Mouse (Mus musculus): ENCODE measurements around the gene Mdm2. TPM values are rescaled to one million over a fixed set of nuclear protein-coding genes. Genes with fewer than 3 reads are reported as not detected.

The Mdm2 gene
- polyA plus RNA-seq, 1 experiment: 41.8 TPM

- Histone ChIP-seq H3K27me3 (replicated peaks) (peaks cover 10% of the 10 kb centered on the region), H3K9me3 (no peaks in the 10 kb centered on the region), H3K36me3 (replicated peaks; ENCODE audit: low read length) (no peaks in the 10 kb centered on the region), H3K4me3 (replicated peaks) (no peak overlapping the region), H3K4me1 (no peaks in the 10 kb centered on the region)
- TF ChIP-seq GATA1 (IDR thresholded peaks at IDR 0.05; ENCODE audit: borderline replicate concordance, low read length) (no peak), FLI1 (IDR thresholded peaks at IDR 0.05; ENCODE audit: low read length) (no peak)
These were observed 63.9 kb downstream of the Mdm2 start for GRCm38 (mm10) chr10:117646482-117647157.

- Histone ChIP-seq H3K9me3 (no peaks in the 10 kb centered on the region), H3K4me3 (replicated peaks) (no peak overlapping the region), H3K4me1 (no peaks in the 10 kb centered on the region; the same call in 1 of the 2 replicates), H3K36me3 (replicated peaks; ENCODE audit: low read length) (no peaks in the 10 kb centered on the region), H3K27me3 (replicated peaks) (peaks cover 13% of the 10 kb centered on the region)
- TF ChIP-seq FLI1 (IDR thresholded peaks at IDR 0.05; ENCODE audit: low read length) (no peak), GATA1 (IDR thresholded peaks at IDR 0.05; ENCODE audit: borderline replicate concordance, low read length) (no peak)
These were observed 65.0 kb downstream of the Mdm2 start for GRCm38 (mm10) chr10:117645487-117645964.

- TF ChIP-seq GATA1 (IDR thresholded peaks at IDR 0.05; ENCODE audit: borderline replicate concordance, low read length): no peak
- TF ChIP-seq FLI1 (IDR thresholded peaks at IDR 0.05; ENCODE audit: low read length): no peak
- Histone ChIP-seq H3K9me3 (no peaks in the 10 kb centered on the region), H3K4me1 (peaks cover 6% of the 10 kb centered on the region), H3K27me3 (replicated peaks) (peaks cover 16% of the 10 kb centered on the region), H3K4me3 (replicated peaks) (no peak overlapping the region), H3K36me3 (replicated peaks; ENCODE audit: low read length) (no peaks in the 10 kb centered on the region)
These were observed 65.7 kb downstream of the Mdm2 start for GRCm38 (mm10) chr10:117644828-117645227.

- Histone ChIP-seq H3K4me3 (replicated peaks) (no peak overlapping the region), H3K9me3 (no peaks in the 10 kb centered on the region), H3K27me3 (replicated peaks) (peaks cover 16% of the 10 kb centered on the region), H3K4me1 (peaks cover 10% of the 10 kb centered on the region), H3K36me3 (replicated peaks; ENCODE audit: low read length) (no peaks in the 10 kb centered on the region)
- TF ChIP-seq FLI1 (IDR thresholded peaks at IDR 0.05; ENCODE audit: low read length) (no peak), GATA1 (IDR thresholded peaks at IDR 0.05; ENCODE audit: borderline replicate concordance, low read length) (no peak)
These were observed 66.2 kb downstream of the Mdm2 start for GRCm38 (mm10) chr10:117644429-117644748.

GRCm38 (mm10) chr10:117643711-117644428 is 66.7 kb downstream of the Mdm2 start:
- TF ChIP-seq FLI1 (IDR thresholded peaks at IDR 0.05; ENCODE audit: low read length): no peak
- TF ChIP-seq GATA1 (IDR thresholded peaks at IDR 0.05; ENCODE audit: borderline replicate concordance, low read length): no peak
- peaks cover 16% of the 10 kb centered on the region for H3K27me3 ChIP-seq (replicated peaks)
- H3K4me1 ChIP-seq: peaks cover 11% of the 10 kb centered on the region
- H3K36me3 ChIP-seq (replicated peaks; ENCODE audit: low read length): no peaks in the 10 kb centered on the region
- no peak overlapping the region for H3K4me3 ChIP-seq (replicated peaks)
- no peaks in the 10 kb centered on the region for H3K9me3 ChIP-seq

GRCm38 (mm10) chr10:117643302-117643701 is 67.3 kb downstream of the Mdm2 start:
- Histone ChIP-seq H3K4me3 (replicated peaks) (no peak overlapping the region), H3K36me3 (replicated peaks; ENCODE audit: low read length) (no peaks in the 10 kb centered on the region), H3K4me1 (peaks cover 11% of the 10 kb centered on the region), H3K9me3 (no peaks in the 10 kb centered on the region), H3K27me3 (replicated peaks) (peaks cover 16% of the 10 kb centered on the region)
- TF ChIP-seq GATA1 (IDR thresholded peaks at IDR 0.05; ENCODE audit: borderline replicate concordance, low read length) (no peak), FLI1 (IDR thresholded peaks at IDR 0.05; ENCODE audit: low read length) (no peak)

GRCm38 (mm10) chr10:117642491-117643262 is 67.9 kb downstream of the Mdm2 start:
- H3K9me3 ChIP-seq: no peaks in the 10 kb centered on the region
- peaks cover 16% of the 10 kb centered on the region for H3K27me3 ChIP-seq (replicated peaks)
- no peak overlapping the region for H3K4me3 ChIP-seq (replicated peaks)
- TF ChIP-seq GATA1 (IDR thresholded peaks at IDR 0.05; ENCODE audit: borderline replicate concordance, low read length) (no peak), FLI1 (IDR thresholded peaks at IDR 0.05; ENCODE audit: low read length) (no peak)
- peaks cover 11% of the 10 kb centered on the region for H3K4me1 ChIP-seq
- H3K36me3 ChIP-seq (replicated peaks; ENCODE audit: low read length): no peaks in the 10 kb centered on the region

- Histone ChIP-seq H3K27me3 (replicated peaks) (peaks cover 15% of the 10 kb centered on the region), H3K36me3 (replicated peaks; ENCODE audit: low read length) (no peaks in the 10 kb centered on the region), H3K4me1 (peaks cover 11% of the 10 kb centered on the region), H3K4me3 (replicated peaks) (no peak overlapping the region), H3K9me3 (peaks cover 2% of the 10 kb centered on the region)
- TF ChIP-seq FLI1 (IDR thresholded peaks at IDR 0.05; ENCODE audit: low read length) (no peak), GATA1 (IDR thresholded peaks at IDR 0.05; ENCODE audit: borderline replicate concordance, low read length) (no peak)
These were observed 68.4 kb downstream of the Mdm2 start for GRCm38 (mm10) chr10:117642201-117642450.

- no peaks in the 10 kb centered on the region for H3K36me3 ChIP-seq (replicated peaks; ENCODE audit: low read length)
- H3K4me1 ChIP-seq: peaks cover 11% of the 10 kb centered on the region
- H3K4me3 ChIP-seq (replicated peaks): no peak overlapping the region
- TF ChIP-seq FLI1 (IDR thresholded peaks at IDR 0.05; ENCODE audit: low read length) (no peak), GATA1 (IDR thresholded peaks at IDR 0.05; ENCODE audit: borderline replicate concordance, low read length) (no peak)
- H3K9me3 ChIP-seq: peaks cover 6% of the 10 kb centered on the region
- peaks cover 13% of the 10 kb centered on the region for H3K27me3 ChIP-seq (replicated peaks)
These were observed 69.0 kb downstream of the Mdm2 start for GRCm38 (mm10) chr10:117641400-117642200.
